Mouse (Mus musculus) G1E (cell line): ENCODE measurements around the gene Pcdh15. TPM values are rescaled to one million over a fixed set of nuclear protein-coding genes. Genes with fewer than 3 reads are reported as not detected.

Source experiments
- ATAC-seq: 2 replicates; pipeline ENCODE4 v1.8.0; 2016; ENCODE audit warnings: mild to moderate bottlenecking; ENCODE audit not compliant: insufficient number of reproducible peaks, poor library complexity, low FRiP score, severe bottlenecking; ENCODE audit errors: extremely low read depth
- DNase-seq: peaks from one replicate; pipeline ENCODE4 v3.0.0; 2012; ENCODE audit warnings: low spot score
- H3K27me3 ChIP-seq: 2 replicates; pipeline ENCODE4 v1.6.1; 2012; ENCODE audit warnings: mild to moderate bottlenecking, low read length, inconsistent platforms; ENCODE audit not compliant: insufficient read depth
- H3K36me3 ChIP-seq: replicated peaks from 2 replicates; pipeline ENCODE3; 2012; ENCODE audit warnings: mild to moderate bottlenecking, inconsistent platforms
- H3K4me1 ChIP-seq: 2 replicates; pipeline ENCODE4 v1.6.1; 2012; ENCODE audit warnings: low read depth, low read length, inconsistent platforms, mixed read lengths; ENCODE audit not compliant: insufficient read depth
- H3K4me3 ChIP-seq: 2 replicates; pipeline ENCODE4 v1.5.1; 2012; ENCODE audit warnings: low read depth, mild to moderate bottlenecking, inconsistent platforms, low read length, moderate library complexity, mixed read lengths
- H3K9me3 ChIP-seq: replicated peaks from 2 replicates; pipeline ENCODE4 v1.6.1; 2012; ENCODE audit warnings: inconsistent platforms
- CTCF ChIP-seq: IDR thresholded peaks from 2 replicates; pipeline ENCODE4 v1.5.1; 2012; ENCODE audit warnings: low read depth, low read length, inconsistent platforms, mixed read lengths
- GATA1 ChIP-seq: IDR thresholded peaks from 2 replicates; pipeline ENCODE4 v1.6.1; 2012; ENCODE audit warnings: borderline replicate concordance, low read length, inconsistent platforms, mixed read lengths
- GATA2 ChIP-seq: IDR thresholded peaks from 2 replicates; pipeline ENCODE4 v1.6.1; 2012; ENCODE audit warnings: low read depth, low read length, inconsistent platforms, borderline replicate concordance
- POLR2AphosphoS5 ChIP-seq: IDR thresholded peaks from 2 replicates; pipeline ENCODE4 v1.6.1; 2012; ENCODE audit warnings: low read depth, low read length, inconsistent platforms; ENCODE audit not compliant: insufficient replicate concordance
- TAL1 ChIP-seq: conservative IDR thresholded peaks from 2 replicates; pipeline ENCODE4 v1.6.1; 2012; ENCODE audit warnings: low read depth, low read length, inconsistent platforms, mixed read lengths
- polyA plus RNA-seq: library from polyadenylated mRNA; stranded (reverse); fragments of >175 nt; gene quantifications from 2 replicates; pipeline ENCODE4 v1.2.3, GENCODE M21; 2012
- total RNA-seq, 2 experiments: library from RNA; stranded (forward) in 1 of 2; stranded (reverse) in 1 of 2; fragments of 200-1000 nt in 1 of 2; fragments of >200 nt in 1 of 2; fragmentation: Nextera tagmentation in 1 of 2; gene quantifications; 2 replicates each; pipeline ENCODE4 v1.2.3; 2014 to 2017

Gene Pcdh15
- total and polyA plus RNA-seq, 3 experiments: 0.38 TPM; not detected in 2

- Histone ChIP-seq H3K4me3 (no peak overlapping the region), H3K36me3 (no peaks in the 10 kb centered on the region), H3K27me3 (no peaks in the 10 kb centered on the region), H3K9me3 (no peaks in the 10 kb centered on the region), H3K4me1 (no peaks in the 10 kb centered on the region)
- ATAC-seq (no peak), DNase-seq (no peak)
- no peak for TF ChIP-seq POLR2AphosphoS5
- TF ChIP-seq GATA1: no peak
- no peak for TF ChIP-seq GATA2
- no peak for TF ChIP-seq TAL1
- TF ChIP-seq CTCF: no peak
These were observed 779.0 kb downstream of the Pcdh15 start for GRCm38 (mm10) chr10:73878055-73878728.

GRCm38 (mm10) chr10:73878729-73879067 lies 779.6 kb downstream of the Pcdh15 start:
- no peak for ATAC-seq

GRCm38 (mm10) chr10:73887771-73888170 lies 788.6 kb downstream of the Pcdh15 start:
- no peak for DNase-seq
- TF ChIP-seq GATA2 (no peak), POLR2AphosphoS5 (no peak)
- Histone ChIP-seq H3K4me1 (no peaks in the 10 kb centered on the region), H3K36me3 (no peaks in the 10 kb centered on the region), H3K9me3 (0 out of 2 replicates have a peak, but pooled peaks cover 6% of the 10 kb centered on the region), H3K4me3 (no peak overlapping the region), H3K27me3 (no peaks in the 10 kb centered on the region)
- no peak for ATAC-seq

More at GRCm38 (mm10) chr10:73878729-73879067, 779.6 kb downstream of the Pcdh15 start:
- TF ChIP-seq POLR2AphosphoS5: no peak
- TF ChIP-seq CTCF: no peak
- no peak for TF ChIP-seq GATA1
- no peak for TF ChIP-seq GATA2
- TF ChIP-seq TAL1: no peak
- no peaks in the 10 kb centered on the region for H3K4me1 ChIP-seq
- H3K4me3 ChIP-seq: no peak overlapping the region
- no peaks in the 10 kb centered on the region for H3K9me3 ChIP-seq
- H3K27me3 ChIP-seq: no peaks in the 10 kb centered on the region
- no peaks in the 10 kb centered on the region for H3K36me3 ChIP-seq
- DNase-seq: no peak

- TF ChIP-seq TAL1: no peak
- no peak for TF ChIP-seq POLR2AphosphoS5
- no peak for TF ChIP-seq CTCF
- no peak for TF ChIP-seq GATA1
- no peak for TF ChIP-seq GATA2
- Histone ChIP-seq H3K4me1 (no peaks in the 10 kb centered on the region), H3K9me3 (0 out of 2 replicates have a peak, but pooled peaks cover 9% of the 10 kb centered on the region), H3K4me3 (no peak overlapping the region), H3K36me3 (no peaks in the 10 kb centered on the region), H3K27me3 (no peaks in the 10 kb centered on the region)
- DNase-seq: no peak
- ATAC-seq: no peak
These were observed 793.1 kb downstream of the Pcdh15 start for GRCm38 (mm10) chr10:73892251-73892650.

GRCm38 (mm10) chr10:73896086-73896607 lies 797.0 kb downstream of the Pcdh15 start:
- Histone ChIP-seq H3K4me1 (no peaks in the 10 kb centered on the region), H3K9me3 (0 out of 2 replicates have a peak, but pooled peaks cover 11% of the 10 kb centered on the region), H3K27me3 (no peaks in the 10 kb centered on the region), H3K4me3 (no peak overlapping the region), H3K36me3 (no peaks in the 10 kb centered on the region)
- TF ChIP-seq GATA2: no peak
- no peak for TF ChIP-seq CTCF
- TF ChIP-seq TAL1: no peak
- TF ChIP-seq GATA1: no peak
- TF ChIP-seq POLR2AphosphoS5: no peak
- ATAC-seq: no peak
- no peak for DNase-seq

GRCm38 (mm10) chr10:73899165-73899564 lies 800.0 kb downstream of the Pcdh15 start:
- Histone ChIP-seq H3K4me3 (no peak overlapping the region), H3K27me3 (no peaks in the 10 kb centered on the region), H3K9me3 (0 out of 2 replicates have a peak, but pooled peaks cover 3% of the 10 kb centered on the region), H3K4me1 (no peaks in the 10 kb centered on the region), H3K36me3 (no peaks in the 10 kb centered on the region)
- no peak for DNase-seq
- ATAC-seq: no peak
- no peak for TF ChIP-seq GATA1
- no peak for TF ChIP-seq TAL1
